Mouse (Mus musculus): ENCODE measurements at regions not wholly inside any gene's neighbourhood (a gene's known extent, or its start where the extent isn't known, plus 50 kb on each side); places are given as distances from the start of the nearest gene placed in this dataset.

- no peak overlapping the region for H3K4me3 ChIP-seq (ENCODE audit: low read depth, low read length)
- ATAC-seq (ENCODE audit: extremely low read depth, insufficient number of reproducible peaks, low FRiP score, poor library complexity, severe bottlenecking), result no peak
- H3K9me3 ChIP-seq (replicated peaks), result no peaks in the 10 kb centered on the region
- no peaks in the 10 kb centered on the region for H3K36me3 ChIP-seq (replicated peaks)
- H3K4me1 ChIP-seq (ENCODE audit: insufficient read depth, low read depth, low read length), result no peaks in the 10 kb centered on the region
- TF ChIP-seq CTCF (IDR thresholded peaks at IDR 0.05; ENCODE audit: low read depth, low read length) (no peak), POLR2AphosphoS5 (IDR thresholded peaks at IDR 0.05; ENCODE audit: insufficient replicate concordance, low read depth, low read length) (no peak), TAL1 (conservative IDR thresholded peaks at IDR 0.05; ENCODE audit: low read depth, low read length) (no peak), GATA1 (IDR thresholded peaks at IDR 0.05; ENCODE audit: borderline replicate concordance, low read length) (no peak), GATA2 (IDR thresholded peaks at IDR 0.05; ENCODE audit: borderline replicate concordance, low read depth, low read length) (no peak)
- DNase-seq (ENCODE audit: low spot score), result no peak
- H3K27me3 ChIP-seq (ENCODE audit: insufficient read depth, low read length), result no peaks in the 10 kb centered on the region
These were observed 301.5 kb upstream of the Hnrnpa3 start for GRCm38 (mm10) chr2:75357516-75357915.

GRCm38 (mm10) chr2:75360936-75361335, 298.1 kb upstream of the Hnrnpa3 start:
- Histone ChIP-seq H3K4me3 (ENCODE audit: low read depth, low read length) (no peak overlapping the region), H3K27me3 (ENCODE audit: insufficient read depth, low read length) (no peaks in the 10 kb centered on the region), H3K36me3 (replicated peaks) (no peaks in the 10 kb centered on the region), H3K4me1 (ENCODE audit: insufficient read depth, low read depth, low read length) (no peaks in the 10 kb centered on the region), H3K9me3 (replicated peaks) (no peaks in the 10 kb centered on the region)
- DNase-seq (ENCODE audit: low spot score) (no peak), ATAC-seq (ENCODE audit: extremely low read depth, insufficient number of reproducible peaks, low FRiP score, poor library complexity, severe bottlenecking) (no peak)
- TF ChIP-seq GATA1 (IDR thresholded peaks at IDR 0.05; ENCODE audit: borderline replicate concordance, low read length) (no peak), POLR2AphosphoS5 (IDR thresholded peaks at IDR 0.05; ENCODE audit: insufficient replicate concordance, low read depth, low read length) (no peak), CTCF (IDR thresholded peaks at IDR 0.05; ENCODE audit: low read depth, low read length) (no peak), TAL1 (conservative IDR thresholded peaks at IDR 0.05; ENCODE audit: low read depth, low read length) (no peak), GATA2 (IDR thresholded peaks at IDR 0.05; ENCODE audit: borderline replicate concordance, low read depth, low read length) (no peak)

DNA sequence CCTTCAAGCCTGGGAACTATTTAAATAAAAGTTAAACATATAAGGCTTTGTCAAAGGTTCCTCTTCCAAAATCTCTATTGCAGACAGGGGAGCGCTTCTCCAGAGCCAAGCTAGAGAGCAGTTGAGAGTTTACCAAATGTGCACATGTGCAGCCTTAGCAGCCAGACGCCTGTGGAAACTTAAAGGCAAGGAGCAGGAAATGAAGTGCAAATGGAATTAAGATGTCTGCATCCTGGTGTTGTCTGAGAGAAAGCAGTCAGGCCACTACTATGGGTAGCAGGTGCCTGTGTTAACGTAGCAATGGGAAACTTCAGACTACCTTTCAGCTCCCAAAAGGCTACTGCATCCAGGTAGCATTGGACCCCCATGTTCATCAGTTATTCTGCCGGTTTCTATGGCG, 282.4 kb upstream of the Hnrnpa3 start:
- H3K9me3 ChIP-seq (replicated peaks), result no peaks in the 10 kb centered on the region
- no peaks in the 10 kb centered on the region for H3K27me3 ChIP-seq (ENCODE audit: insufficient read depth, low read length)
- no peak for TF ChIP-seq GATA1 (IDR thresholded peaks at IDR 0.05; ENCODE audit: borderline replicate concordance, low read length)
- TF ChIP-seq POLR2AphosphoS5 (IDR thresholded peaks at IDR 0.05; ENCODE audit: insufficient replicate concordance, low read depth, low read length), result no peak
- TF ChIP-seq GATA2 (IDR thresholded peaks at IDR 0.05; ENCODE audit: borderline replicate concordance, low read depth, low read length), result no peak
- no peak for TF ChIP-seq TAL1 (conservative IDR thresholded peaks at IDR 0.05; ENCODE audit: low read depth, low read length)
- TF ChIP-seq CTCF (IDR thresholded peaks at IDR 0.05; ENCODE audit: low read depth, low read length), result no peak
- H3K36me3 ChIP-seq (replicated peaks), result no peaks in the 10 kb centered on the region
- no peak for ATAC-seq (ENCODE audit: extremely low read depth, insufficient number of reproducible peaks, low FRiP score, poor library complexity, severe bottlenecking)
- no peaks in the 10 kb centered on the region for H3K4me1 ChIP-seq (ENCODE audit: insufficient read depth, low read depth, low read length)
- DNase-seq (ENCODE audit: low spot score), result no peak
- no peak overlapping the region for H3K4me3 ChIP-seq (ENCODE audit: low read depth, low read length)

DNA sequence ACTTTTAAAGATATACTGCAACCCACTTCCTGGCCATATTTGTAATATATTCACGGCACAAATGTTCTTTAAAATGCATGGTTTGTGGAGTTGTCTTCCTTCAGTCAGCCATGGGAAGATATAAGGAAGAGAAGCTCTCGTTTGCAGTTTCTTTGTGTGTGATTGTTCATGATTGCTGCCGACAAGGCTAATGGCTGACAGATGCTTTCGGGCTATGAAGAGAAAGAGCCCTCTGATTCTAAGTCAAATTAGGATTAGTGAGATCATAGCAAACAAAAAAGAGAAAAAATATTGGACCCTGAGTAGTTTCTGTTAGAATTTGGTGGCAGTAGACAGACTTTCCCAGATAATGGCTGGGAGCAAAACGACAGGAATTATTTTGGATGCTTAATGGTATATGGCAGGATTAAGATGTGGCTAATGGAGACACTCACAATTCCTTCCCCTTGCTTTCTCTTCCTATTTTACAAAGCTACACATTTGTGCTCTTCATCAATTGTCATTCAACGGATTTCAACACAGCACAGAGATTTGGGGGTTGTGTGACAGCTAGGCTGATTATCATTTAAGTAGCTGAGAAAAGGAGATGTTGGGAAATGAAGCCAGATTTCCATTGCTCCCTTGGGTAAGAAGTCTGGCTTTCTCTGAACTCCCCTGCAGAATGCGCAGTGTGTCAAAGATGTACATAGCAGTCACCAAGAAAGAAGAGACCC, 273.4 kb upstream of the Hnrnpa3 start:
- ATAC-seq (ENCODE audit: extremely low read depth, insufficient number of reproducible peaks, low FRiP score, poor library complexity, severe bottlenecking), result no peak

DNA sequence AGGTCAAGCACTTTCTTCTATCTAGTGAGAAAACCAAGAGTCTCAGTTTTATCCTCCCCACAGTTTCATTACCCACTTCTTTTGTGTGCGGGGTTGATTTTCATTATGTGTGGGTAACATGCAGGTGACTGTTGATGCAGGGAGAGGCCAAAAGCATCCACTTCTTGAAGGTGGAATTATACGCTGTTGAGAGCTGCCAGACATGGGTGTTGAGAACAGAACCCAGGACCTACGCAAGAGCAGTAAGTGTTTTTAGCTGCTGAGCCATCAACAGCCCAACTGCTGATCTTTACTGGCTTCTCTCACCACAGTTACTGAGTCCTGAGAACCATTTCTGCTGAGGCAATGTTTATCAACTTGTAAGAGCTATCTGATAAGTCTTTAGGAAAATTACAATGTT, 272.4 kb upstream of the Hnrnpa3 start:
- Histone ChIP-seq H3K36me3 (replicated peaks) (no peaks in the 10 kb centered on the region), H3K9me3 (replicated peaks) (no peaks in the 10 kb centered on the region), H3K27me3 (ENCODE audit: insufficient read depth, low read length) (no peaks in the 10 kb centered on the region), H3K4me3 (ENCODE audit: low read depth, low read length) (no peak overlapping the region), H3K4me1 (ENCODE audit: insufficient read depth, low read depth, low read length) (no peaks in the 10 kb centered on the region)
- TF ChIP-seq CTCF (IDR thresholded peaks at IDR 0.05; ENCODE audit: low read depth, low read length) (no peak), POLR2AphosphoS5 (IDR thresholded peaks at IDR 0.05; ENCODE audit: insufficient replicate concordance, low read depth, low read length) (no peak), GATA1 (IDR thresholded peaks at IDR 0.05; ENCODE audit: borderline replicate concordance, low read length) (no peak), TAL1 (conservative IDR thresholded peaks at IDR 0.05; ENCODE audit: low read depth, low read length) (no peak), GATA2 (IDR thresholded peaks at IDR 0.05; ENCODE audit: borderline replicate concordance, low read depth, low read length) (no peak)
- ATAC-seq (ENCODE audit: extremely low read depth, insufficient number of reproducible peaks, low FRiP score, poor library complexity, severe bottlenecking) (no peak), DNase-seq (ENCODE audit: low spot score) (no peak)

More for the DNA sequence above, 273.4 kb upstream of the Hnrnpa3 start:
- no peaks in the 10 kb centered on the region for H3K27me3 ChIP-seq (ENCODE audit: insufficient read depth, low read length)
- H3K36me3 ChIP-seq (replicated peaks), result no peaks in the 10 kb centered on the region
- TF ChIP-seq POLR2AphosphoS5 (IDR thresholded peaks at IDR 0.05; ENCODE audit: insufficient replicate concordance, low read depth, low read length), result no peak
- no peak for TF ChIP-seq GATA2 (IDR thresholded peaks at IDR 0.05; ENCODE audit: borderline replicate concordance, low read depth, low read length)
- no peak for TF ChIP-seq CTCF (IDR thresholded peaks at IDR 0.05; ENCODE audit: low read depth, low read length)
- TF ChIP-seq TAL1 (conservative IDR thresholded peaks at IDR 0.05; ENCODE audit: low read depth, low read length), result no peak
- no peak for TF ChIP-seq GATA1 (IDR thresholded peaks at IDR 0.05; ENCODE audit: borderline replicate concordance, low read length)
- H3K4me3 ChIP-seq (ENCODE audit: low read depth, low read length), result no peak overlapping the region
- DNase-seq (ENCODE audit: low spot score), result no peak
- H3K9me3 ChIP-seq (replicated peaks), result no peaks in the 10 kb centered on the region
- no peaks in the 10 kb centered on the region for H3K4me1 ChIP-seq (ENCODE audit: insufficient read depth, low read depth, low read length)

- DNase-seq (ENCODE audit: low spot score), result no peak
- no peaks in the 10 kb centered on the region for H3K4me1 ChIP-seq (ENCODE audit: insufficient read depth, low read depth, low read length)
- no peaks in the 10 kb centered on the region for H3K36me3 ChIP-seq (replicated peaks)
- TF ChIP-seq TAL1 (conservative IDR thresholded peaks at IDR 0.05; ENCODE audit: low read depth, low read length) (no peak), CTCF (IDR thresholded peaks at IDR 0.05; ENCODE audit: low read depth, low read length) (no peak), GATA2 (IDR thresholded peaks at IDR 0.05; ENCODE audit: borderline replicate concordance, low read depth, low read length) (no peak), GATA1 (IDR thresholded peaks at IDR 0.05; ENCODE audit: borderline replicate concordance, low read length) (no peak), POLR2AphosphoS5 (IDR thresholded peaks at IDR 0.05; ENCODE audit: insufficient replicate concordance, low read depth, low read length) (no peak)
- ATAC-seq (ENCODE audit: extremely low read depth, insufficient number of reproducible peaks, low FRiP score, poor library complexity, severe bottlenecking), result no peak
- H3K9me3 ChIP-seq (replicated peaks), result no peaks in the 10 kb centered on the region
- no peak overlapping the region for H3K4me3 ChIP-seq (ENCODE audit: low read depth, low read length)
- H3K27me3 ChIP-seq (ENCODE audit: insufficient read depth, low read length), result peaks cover 6% of the 10 kb centered on the region; the same call in 1 of the 2 replicates
These were observed 267.0 kb upstream of the Hnrnpa3 start for GRCm38 (mm10) chr2:75392041-75392440.

All from G1E (cell line).